Mouse (Mus musculus) urinary bladder, adult 18-20 months (tissue): ENCODE measurements around the gene Lpcat3.
A peak's percentile ranks its signal among the peaks of the same experiment; 100 is the strongest.
"Not testable (repeated sequence)": the region's sequence is repeated elsewhere in the genome, so short reads cannot be mapped to it uniquely, and the experiment has no call there.

ENCODE experiments used
- DNase-seq, 2 experiments: peaks; one replicate each; pipeline ENCODE4 v3.0.0; 2022; ENCODE audit warnings: low spot score in 2 of 2, mixed read lengths in 2 of 2

The Lpcat3 gene

GRCm38 (mm10) chr6:124662477-124663423, at the start of gene Lpcat3:
Gene Lpcat3, plus strand, starts transcription at chr6:124663027.
- DNase-seq: peak; percentile 98

- no peak for DNase-seq
These were observed 37.2 kb upstream of the Lpcat3 start for GRCm38 (mm10) chr6:124625612-124626011.

GRCm38 (mm10) chr6:124626184-124626583, 36.6 kb upstream of the Lpcat3 start:
- not testable (repeated sequence) for DNase-seq

GRCm38 (mm10) chr6:124630763-124631162, 32.1 kb upstream of the Lpcat3 start:
- DNase-seq: no peak

GRCm38 (mm10) chr6:124635985-124636384, 26.8 kb upstream of the Lpcat3 start, which contains the start of gene C1s2:
Gene C1s2, minus strand, starts transcription at chr6:124636085.
- not testable (repeated sequence) for DNase-seq

- DNase-seq: not testable (repeated sequence)
These were observed 25.9 kb upstream of the Lpcat3 start for GRCm38 (mm10) chr6:124636858-124637460.

GRCm38 (mm10) chr6:124640041-124640440, 22.8 kb upstream of the Lpcat3 start:
- DNase-seq: no peak

- peak; percentile 34 to 77 for DNase-seq
These were observed 21.8 kb upstream of the Lpcat3 start for GRCm38 (mm10) chr6:124640997-124641396.

GRCm38 (mm10) chr6:124646394-124646793, 16.4 kb upstream of the Lpcat3 start:
- DNase-seq: no peak

GRCm38 (mm10) chr6:124655893-124656292, 6.9 kb upstream of the Lpcat3 start:
- DNase-seq: no peak

- DNase-seq: no peak
These were observed 4.8 kb upstream of the Lpcat3 start for GRCm38 (mm10) chr6:124658067-124658466.

- no peak for DNase-seq
These were observed 1.5 kb upstream of the Lpcat3 start for GRCm38 (mm10) chr6:124661156-124661806.

GRCm38 (mm10) chr6:124661995-124662394, 832 bp upstream of the Lpcat3 start:
- DNase-seq: no peak

GRCm38 (mm10) chr6:124663424-124663795, 583 bp downstream of the Lpcat3 start:
- DNase-seq: no peak

GRCm38 (mm10) chr6:124664256-124664655, 1.4 kb downstream of the Lpcat3 start:
- DNase-seq: no peak

GRCm38 (mm10) chr6:124665011-124665410, 2.2 kb downstream of the Lpcat3 start:
- no peak for DNase-seq

- no peak for DNase-seq
These were observed 6.5 kb downstream of the Lpcat3 start for GRCm38 (mm10) chr6:124669234-124669859.

- no peak for DNase-seq
These were observed 7.6 kb downstream of the Lpcat3 start for GRCm38 (mm10) chr6:124670281-124670900.

GRCm38 (mm10) chr6:124672100-124672499, 9.3 kb downstream of the Lpcat3 start:
- DNase-seq: no peak

- no peak for DNase-seq
These were observed 10.8 kb downstream of the Lpcat3 start for GRCm38 (mm10) chr6:124673619-124674018.

- no peak for DNase-seq
These were observed 11.8 kb downstream of the Lpcat3 start for GRCm38 (mm10) chr6:124674591-124674990.
